Mouse (Mus musculus): ENCODE data around the gene Fkbp2. TPM values are rescaled to one million over a fixed set of nuclear protein-coding genes. Genes with fewer than 3 reads are reported as not detected.
A peak's percentile ranks its signal among the peaks of the same experiment; 100 is the strongest.

Gene Fkbp2
- total and polyA plus RNA-seq, 2 experiments from 2014 or later: 0.65 to 59.9 TPM

GRCm38 (mm10) chr19:6972247-6972917 is 7.9 kb downstream of the Fkbp2 start:
- H3K36me3 ChIP-seq (replicated peaks; ENCODE audit: control insufficient read depth, insufficient read depth, low read length): peaks cover 3% of the 10 kb centered on the region
- WGBS: 79% methylated on average over 13 of the region's 13 CpGs
- no peaks in the 10 kb centered on the region for H3K9me3 ChIP-seq (replicated peaks; ENCODE audit: control insufficient read depth, low read length)
- TF ChIP-seq CTCF (IDR thresholded peaks at IDR 0.05; ENCODE audit: low read depth) (no peak), EP300 (IDR thresholded peaks at IDR 0.05; ENCODE audit: low read depth) (no peak)
- ATAC-seq (ENCODE audit: insufficient read depth, low read depth) (no peak), DNase-seq (ENCODE audit: low spot score) (no peak)
- H3K4me3 ChIP-seq (ENCODE audit: low read depth, low read length): no peak overlapping the region
- H3K9ac ChIP-seq (replicated peaks; ENCODE audit: low read depth, low read length): no peak overlapping the region
- no peak overlapping the region for H3K27ac ChIP-seq (ENCODE audit: low read depth)
- H3K4me2 ChIP-seq (ENCODE audit: low read depth, low read length): no peak overlapping the region
- H3K27me3 ChIP-seq (ENCODE audit: control insufficient read depth, insufficient read depth, low read length): no peaks in the 10 kb centered on the region
- peaks cover 21% of the 10 kb centered on the region for H3K4me1 ChIP-seq (ENCODE audit: control insufficient read depth, insufficient read depth)

- H3K27ac ChIP-seq (ENCODE audit: low read depth): no peak overlapping the region
- H3K9me3 ChIP-seq (replicated peaks; ENCODE audit: control insufficient read depth, low read length): no peaks in the 10 kb centered on the region
- 41% methylated on average over 6 of the region's 6 CpGs for WGBS
- ATAC-seq (ENCODE audit: insufficient read depth, low read depth) (no peak), DNase-seq (ENCODE audit: low spot score) (no peak)
- H3K4me1 ChIP-seq (ENCODE audit: control insufficient read depth, insufficient read depth): peaks cover 19% of the 10 kb centered on the region
- TF ChIP-seq EP300 (IDR thresholded peaks at IDR 0.05; ENCODE audit: low read depth): no peak
- TF ChIP-seq CTCF (IDR thresholded peaks at IDR 0.05; ENCODE audit: low read depth): no peak
- H3K36me3 ChIP-seq (replicated peaks; ENCODE audit: control insufficient read depth, insufficient read depth, low read length): no peaks in the 10 kb centered on the region
- H3K4me2 ChIP-seq (ENCODE audit: low read depth, low read length): no peak overlapping the region
- no peaks in the 10 kb centered on the region for H3K27me3 ChIP-seq (ENCODE audit: control insufficient read depth, insufficient read depth, low read length)
- no peak overlapping the region for H3K9ac ChIP-seq (replicated peaks; ENCODE audit: low read depth, low read length)
- H3K4me3 ChIP-seq (ENCODE audit: low read depth, low read length): no peak overlapping the region
These were observed 8.7 kb downstream of the Fkbp2 start for GRCm38 (mm10) chr19:6971644-6972043.

GRCm38 (mm10) chr19:6970460-6971085 is 9.7 kb downstream of the Fkbp2 start:
- 0 out of 2 replicates have a peak overlapping the region, but pooled peaks have one; percentile 81 for H3K4me2 ChIP-seq (ENCODE audit: low read depth, low read length)
- H3K9ac ChIP-seq (replicated peaks; ENCODE audit: low read depth, low read length): no peak overlapping the region
- H3K4me3 ChIP-seq (ENCODE audit: low read depth, low read length): peak overlapping the region; percentile 67
- TF ChIP-seq EP300 (IDR thresholded peaks at IDR 0.05; ENCODE audit: low read depth): no peak
- H3K36me3 ChIP-seq (replicated peaks; ENCODE audit: control insufficient read depth, insufficient read depth, low read length): peaks cover 10% of the 10 kb centered on the region
- ATAC-seq (ENCODE audit: insufficient read depth, low read depth): no peak
- 29% methylated on average over 11 of the region's 11 CpGs for WGBS
- H3K9me3 ChIP-seq (replicated peaks; ENCODE audit: control insufficient read depth, low read length): no peaks in the 10 kb centered on the region
- no peaks in the 10 kb centered on the region for H3K27me3 ChIP-seq (ENCODE audit: control insufficient read depth, insufficient read depth, low read length)
- no peak overlapping the region for H3K27ac ChIP-seq (ENCODE audit: low read depth)
- peaks cover 14% of the 10 kb centered on the region; the same call in 1 of the 2 replicates for H3K4me1 ChIP-seq (ENCODE audit: control insufficient read depth, insufficient read depth)
- no peak for DNase-seq (ENCODE audit: low spot score)

- TF ChIP-seq CTCF (IDR thresholded peaks at IDR 0.05; ENCODE audit: low read depth): peak; percentile 65
- TF ChIP-seq EP300 (IDR thresholded peaks at IDR 0.05; ENCODE audit: low read depth): no peak
- ATAC-seq (ENCODE audit: insufficient read depth, low read depth): peak; percentile 66
- peak overlapping the region; percentile 56; the same call in 1 of the 2 replicates for H3K9ac ChIP-seq (replicated peaks; ENCODE audit: low read depth, low read length)
- peak overlapping the region; percentile 81 for H3K4me2 ChIP-seq (ENCODE audit: low read depth, low read length)
- H3K4me3 ChIP-seq (ENCODE audit: low read depth, low read length): peak overlapping the region; percentile 67
- H3K27me3 ChIP-seq (ENCODE audit: control insufficient read depth, insufficient read depth, low read length): no peaks in the 10 kb centered on the region
- no peaks in the 10 kb centered on the region for H3K9me3 ChIP-seq (replicated peaks; ENCODE audit: control insufficient read depth, low read length)
- H3K27ac ChIP-seq (ENCODE audit: low read depth): no peak overlapping the region
- H3K36me3 ChIP-seq (replicated peaks; ENCODE audit: control insufficient read depth, insufficient read depth, low read length): peaks cover 17% of the 10 kb centered on the region
- DNase-seq (ENCODE audit: low spot score): peak; percentile 45
- WGBS: 1% methylated on average over 49 of the region's 55 CpGs
- H3K4me1 ChIP-seq (ENCODE audit: control insufficient read depth, insufficient read depth): peaks cover 14% of the 10 kb centered on the region; the same call in 1 of the 2 replicates
These were observed 10.5 kb downstream of the Fkbp2 start for GRCm38 (mm10) chr19:6969665-6970381.

GRCm38 (mm10) chr19:6969291-6969664 is 11.0 kb downstream of the Fkbp2 start:
- H3K9me3 ChIP-seq (replicated peaks; ENCODE audit: control insufficient read depth, low read length): no peaks in the 10 kb centered on the region
- no peak overlapping the region for H3K27ac ChIP-seq (ENCODE audit: low read depth)
- TF ChIP-seq EP300 (IDR thresholded peaks at IDR 0.05; ENCODE audit: low read depth): no peak
- no peak for TF ChIP-seq CTCF (IDR thresholded peaks at IDR 0.05; ENCODE audit: low read depth)
- no peaks in the 10 kb centered on the region for H3K27me3 ChIP-seq (ENCODE audit: control insufficient read depth, insufficient read depth, low read length)
- 2% methylated on average over 13 of the region's 20 CpGs for WGBS
- peak overlapping the region; percentile 81 for H3K4me2 ChIP-seq (ENCODE audit: low read depth, low read length)
- peak overlapping the region; percentile 56; the same call in 1 of the 2 replicates for H3K9ac ChIP-seq (replicated peaks; ENCODE audit: low read depth, low read length)
- peaks cover 14% of the 10 kb centered on the region; the same call in 1 of the 2 replicates for H3K4me1 ChIP-seq (ENCODE audit: control insufficient read depth, insufficient read depth)
- ATAC-seq (ENCODE audit: insufficient read depth, low read depth): no peak; the same call in 1 of the 2 replicates
- H3K4me3 ChIP-seq (ENCODE audit: low read depth, low read length): peak overlapping the region; percentile 67
- DNase-seq (ENCODE audit: low spot score): no peak
- peaks cover 23% of the 10 kb centered on the region for H3K36me3 ChIP-seq (replicated peaks; ENCODE audit: control insufficient read depth, insufficient read depth, low read length)

Data from heart, postnatal 0 days (tissue).